ENCODE assay signal across 9 mouse cellular contexts in the genomic region with DNA sequence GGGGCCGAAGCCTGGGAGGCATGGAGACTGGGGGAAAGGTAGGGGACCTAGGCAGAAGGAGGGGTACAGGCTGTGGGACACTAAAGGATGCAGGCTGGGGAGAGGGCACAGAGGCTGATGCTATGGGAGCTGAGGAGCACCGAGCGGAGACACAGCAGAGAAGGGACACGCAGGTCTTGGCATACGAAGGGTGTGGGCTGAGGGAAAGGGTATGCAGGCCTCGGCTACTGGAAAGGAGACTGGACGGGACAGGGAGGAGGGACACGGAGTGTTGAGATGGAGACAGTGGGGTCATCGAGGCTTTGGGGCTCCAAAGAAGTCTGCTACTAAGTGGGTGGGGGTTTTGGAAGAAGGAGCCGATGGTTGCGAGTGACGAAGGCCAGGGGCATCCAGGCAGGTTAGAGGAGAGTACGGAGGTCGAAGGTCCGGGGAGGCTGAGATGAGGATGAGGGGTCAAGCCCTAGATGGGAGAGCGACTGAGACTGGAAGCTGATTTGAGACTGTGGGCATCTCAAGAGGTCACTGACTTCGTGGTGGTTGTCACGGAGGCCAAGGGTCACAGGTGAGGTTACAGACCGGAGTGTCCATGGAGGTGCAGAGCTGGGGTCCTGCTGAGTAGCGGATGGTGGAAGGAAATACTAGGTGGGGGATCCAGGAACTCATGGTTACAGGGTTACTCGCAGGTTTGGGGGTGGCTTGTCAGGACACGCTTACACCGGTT. TPM values are rescaled to one million over a fixed set of nuclear protein-coding genes. Genes with fewer than 3 reads are reported as not detected.
DNase-seq lines count a peak whose midpoint lies in the region; ATAC-seq lines count a peak whose summit lies in the region.
"Had no signal": no experiment of that assay in that cellular context is flagged by ENCODE, and none has a peak within 500 bp of the region (broad histone marks: within the 10 kb centered on the region; RNA-seq: fewer than 3 reads in every experiment).

No protein-coding gene starts in this region.

- H3K4me1 ChIP-seq in heart, embryonic 16.5 days (ENCODE audit: control insufficient read depth, insufficient read depth, low read length), result peaks cover 15% of the 10 kb centered on the region
- H3K4me1 ChIP-seq in hindbrain, embryonic 10.5 days (replicated peaks), result peaks cover 66% of the 10 kb centered on the region
- peaks cover 39% of the 10 kb centered on the region for H3K4me1 ChIP-seq in midbrain, embryonic 14.5 days (ENCODE audit: control insufficient read depth, insufficient read depth, low read length)

- DNase-seq in heart, postnatal 25 days (ENCODE audit: low spot score), result no peak
- DNase-seq in hindbrain, embryonic 10.5 days (ENCODE audit: low spot score), result no peak
- peak; percentile 55 for DNase-seq in midbrain, embryonic 14.5 days
- no peak for DNase-seq in adrenal gland, adult 8-10 months
- no peak for DNase-seq in frontal cortex, postnatal 14 days (ENCODE audit: low spot score in 2 of 2)
- no peak for DNase-seq in T-cell, adult 2 months (ENCODE audit: low spot score)

- WGBS in heart, embryonic 16.5 days, result 17% methylated on average over 23 of the region's 23 CpGs
- 5% methylated on average over 23 of the region's 23 CpGs for WGBS in hindbrain, embryonic 10.5 days
- 6% methylated on average over 23 of the region's 23 CpGs for WGBS in midbrain, embryonic 14.5 days

- no peaks in the 10 kb centered on the region for H3K9me3 ChIP-seq in heart, embryonic 16.5 days (replicated peaks; ENCODE audit: control insufficient read depth, low read length)
- H3K9me3 ChIP-seq in hindbrain, embryonic 10.5 days, result no peaks in the 10 kb centered on the region
- H3K9me3 ChIP-seq in midbrain, embryonic 14.5 days (ENCODE audit: control insufficient read depth, low read length), result no peaks in the 10 kb centered on the region

- intact Hi-C loops in heart, postnatal 25 days (cut with DNase I), result no loop called here

- ATAC-seq in heart, embryonic 16.5 days (replicated peaks; ENCODE audit: extremely low read depth, insufficient read depth, low FRiP score), result no peak
- 0 out of 2 replicates have a peak, but pooled peaks have one; percentile 3 for ATAC-seq in common myeloid progenitor, adult 5-6 weeks (replicated peaks; ENCODE audit: low read depth, poor library complexity, severe bottlenecking)
- peak; percentile 21; the same call in 1 of the 2 replicates for ATAC-seq in midbrain, embryonic 14.5 days (ENCODE audit: low FRiP score, low TSS enrichment)

- H3K4me2 ChIP-seq in heart, embryonic 16.5 days (ENCODE audit: low read depth, low read length), result peak overlapping the region; percentile 89
- H3K4me2 ChIP-seq in midbrain, embryonic 14.5 days (ENCODE audit: low read length), result peak overlapping the region; percentile 89

- peaks cover 35% of the 10 kb centered on the region for H3K27me3 ChIP-seq in heart, embryonic 16.5 days (ENCODE audit: control insufficient read depth, insufficient read depth, low read length)
- peaks cover 76% of the 10 kb centered on the region for H3K27me3 ChIP-seq in hindbrain, embryonic 10.5 days (ENCODE audit: insufficient read depth, poor library complexity, severe bottlenecking)
- no peaks in the 10 kb centered on the region; the same call in 1 of the 2 replicates for H3K27me3 ChIP-seq in midbrain, embryonic 14.5 days (ENCODE audit: control insufficient read depth, insufficient read depth, low read length)

- H3K9ac ChIP-seq in heart, embryonic 16.5 days (ENCODE audit: low read length), result peak overlapping the region; percentile 23; the same call in 1 of the 2 replicates
- H3K9ac ChIP-seq in midbrain, embryonic 14.5 days (replicated peaks; ENCODE audit: low read length), result peak overlapping the region; percentile 94

- peak overlapping the region; percentile 58 for H3K4me3 ChIP-seq in heart, embryonic 16.5 days (ENCODE audit: low read length)
- peak overlapping the region; percentile 70 for H3K4me3 ChIP-seq in hindbrain, embryonic 10.5 days
- H3K4me3 ChIP-seq in midbrain, embryonic 14.5 days (replicated peaks; ENCODE audit: low read depth, low read length), result peak overlapping the region; percentile 68
- H3K4me3 ChIP-seq: erythroblast, embryonic 14.5 days had no signal

- no peak overlapping the region for H3K27ac ChIP-seq in heart, embryonic 16.5 days (ENCODE audit: low read length)
- H3K27ac ChIP-seq in hindbrain, embryonic 10.5 days, result peak overlapping the region; percentile 87
- peak overlapping the region; percentile 89 for H3K27ac ChIP-seq in midbrain, embryonic 14.5 days (replicated peaks; ENCODE audit: low read depth, low read length)

- no peaks in the 10 kb centered on the region for H3K36me3 ChIP-seq in heart, embryonic 16.5 days (ENCODE audit: control insufficient read depth, insufficient read depth)
- no peaks in the 10 kb centered on the region for H3K36me3 ChIP-seq in hindbrain, embryonic 10.5 days
- H3K36me3 ChIP-seq in midbrain, embryonic 14.5 days (ENCODE audit: control insufficient read depth, insufficient read depth, low read length), result no peaks in the 10 kb centered on the region

RNA-seq across cellular contexts. Expression of a gene that starts 0.7 kb away (rescaled TPM):
- 1.3 and 1.4 TPM in 2 replicates for polyA plus RNA-seq in heart, embryonic 16.5 days (2015; fragmentation: Nextera tagmentation; extraction: Ambion mirVana)
- total RNA-seq in heart, postnatal 25 days (2021), result 1 to 10 TPM; 4.3 to 4.7 TPM
- total RNA-seq in common myeloid progenitor, adult 5-6 weeks (2017), result 1.2 and 2.6 TPM in 2 replicates
- 1.6 and 3.2 TPM in 2 replicates for polyA plus RNA-seq in hindbrain, embryonic 10.5 days (2016; fragmentation: Nextera tagmentation; extraction: Ambion mirVana)
- 34.6 and 36.1 TPM in 2 replicates for polyA plus RNA-seq in midbrain, embryonic 14.5 days (2014; fragmentation: Nextera tagmentation; extraction: Ambion mirVana)
- total RNA-seq in adrenal gland, adult 8-10 months (2022), result 10 to 100 TPM; 14.3 to 22.8 (median 18.3) TPM

RNA-seq across cellular contexts. Expression of a gene that starts 38.9 kb away (rescaled TPM):
- polyA plus RNA-seq in heart, embryonic 16.5 days (2015; fragmentation: Nextera tagmentation; extraction: Ambion mirVana), result 13.2 and 14.5 TPM in 2 replicates
- 1 to 10 TPM; 9.3 to 9.7 TPM for total RNA-seq in heart, postnatal 25 days (2021)
- total RNA-seq in common myeloid progenitor, adult 5-6 weeks (2017), result 31.4 and 34.0 TPM in 2 replicates
- polyA plus RNA-seq in hindbrain, embryonic 10.5 days (2016; fragmentation: Nextera tagmentation; extraction: Ambion mirVana), result 39.6 and 45.4 TPM in 2 replicates
- 27.6 and 31.9 TPM in 2 replicates for polyA plus RNA-seq in midbrain, embryonic 14.5 days (2014; fragmentation: Nextera tagmentation; extraction: Ambion mirVana)
- 100 to 1,000 TPM in 2 of 4 experiments, 10 to 100 TPM in 2; 42.9 to 315 (median 94.5) TPM for total RNA-seq in adrenal gland, adult 8-10 months (2022)

RNA-seq across cellular contexts. Expression of a gene that starts 50.8 kb away (rescaled TPM):
- 16.3 and 16.9 TPM in 2 replicates for polyA plus RNA-seq in heart, embryonic 16.5 days (2015; fragmentation: Nextera tagmentation; extraction: Ambion mirVana)
- total RNA-seq in heart, postnatal 25 days (2021), result 1 to 10 TPM; 7.4 to 8.2 TPM
- total RNA-seq in common myeloid progenitor, adult 5-6 weeks (2017), result 5.3 and 7.9 TPM in 2 replicates
- 21.4 and 25.3 TPM in 2 replicates for polyA plus RNA-seq in hindbrain, embryonic 10.5 days (2016; fragmentation: Nextera tagmentation; extraction: Ambion mirVana)
- polyA plus RNA-seq in midbrain, embryonic 14.5 days (2014; fragmentation: Nextera tagmentation; extraction: Ambion mirVana), result 15.9 and 18.0 TPM in 2 replicates
- total RNA-seq in adrenal gland, adult 8-10 months (2022), result 10 to 100 TPM; 15.2 to 19.1 (median 15.7) TPM

RNA-seq across cellular contexts. Expression of a gene that starts 51.0 kb away (rescaled TPM):
- 92.6 and 101 TPM in 2 replicates for polyA plus RNA-seq in heart, embryonic 16.5 days (2015; fragmentation: Nextera tagmentation; extraction: Ambion mirVana)
- 10 to 100 TPM; 67.1 to 69.7 TPM for total RNA-seq in heart, postnatal 25 days (2021)
- 15.7 and 21.7 TPM in 2 replicates for total RNA-seq in common myeloid progenitor, adult 5-6 weeks (2017)
- polyA plus RNA-seq in hindbrain, embryonic 10.5 days (2016; fragmentation: Nextera tagmentation; extraction: Ambion mirVana), result 86.4 and 92.2 TPM in 2 replicates
- polyA plus RNA-seq in midbrain, embryonic 14.5 days (2014; fragmentation: Nextera tagmentation; extraction: Ambion mirVana), result 61.2 and 61.3 TPM in 2 replicates
- 10 to 100 TPM; 55.2 to 74.8 (median 64.3) TPM for total RNA-seq in adrenal gland, adult 8-10 months (2022)
